Mouse (Mus musculus) cerebellum, adult (tissue): Measurements from ENCODE around the gene Ciita.

Source experiments
- ATAC-seq: cut with Nextera tagmentation; 2 replicates; pipeline ENCODE4 v1.9.2; 2017; ENCODE audit warnings: mild to moderate bottlenecking, moderate library complexity, mixed read lengths; ENCODE audit not compliant: insufficient number of reproducible peaks, low FRiP score, low TSS enrichment

Gene Ciita

GRCm38 (mm10) chr16:10510477-10511133 is 30.7 kb downstream of the Ciita start:
- peak; percentile 78 for ATAC-seq

GRCm38 (mm10) chr16:10511134-10511520 is 31.3 kb downstream of the Ciita start:
- peak; percentile 61 for ATAC-seq

- no peak for ATAC-seq
These were observed 36.2 kb downstream of the Ciita start for GRCm38 (mm10) chr16:10515953-10516572.

- no peak for ATAC-seq
These were observed 38.2 kb downstream of the Ciita start for GRCm38 (mm10) chr16:10518030-10518429.

- ATAC-seq: no peak
These were observed 41.2 kb downstream of the Ciita start for GRCm38 (mm10) chr16:10520908-10521614.

GRCm38 (mm10) chr16:10522811-10523210 is 43.0 kb downstream of the Ciita start:
- no peak for ATAC-seq

- no peak for ATAC-seq
These were observed 43.8 kb downstream of the Ciita start for GRCm38 (mm10) chr16:10523650-10524049.

- ATAC-seq: no peak
These were observed 45.2 kb downstream of the Ciita start for GRCm38 (mm10) chr16:10524866-10525609.

GRCm38 (mm10) chr16:10525610-10525980 is 45.7 kb downstream of the Ciita start:
- ATAC-seq: no peak

- peak; percentile 56 for ATAC-seq
These were observed 47.3 kb downstream of the Ciita start for GRCm38 (mm10) chr16:10527046-10527644.

GRCm38 (mm10) chr16:10528382-10528781 is 48.5 kb downstream of the Ciita start:
- ATAC-seq: no peak

- no peak for ATAC-seq
These were observed 50.3 kb downstream of the Ciita start for GRCm38 (mm10) chr16:10530179-10530578.

GRCm38 (mm10) chr16:10533781-10534180 is 53.9 kb downstream of the Ciita start:
- ATAC-seq: no peak

GRCm38 (mm10) chr16:10534567-10534966 is 54.7 kb downstream of the Ciita start:
- ATAC-seq: no peak

- ATAC-seq: no peak
These were observed 56.5 kb downstream of the Ciita start for GRCm38 (mm10) chr16:10536323-10536722.

- ATAC-seq: no peak
These were observed 57.1 kb downstream of the Ciita start for GRCm38 (mm10) chr16:10536961-10537360.

GRCm38 (mm10) chr16:10540763-10541597 is 61.1 kb downstream of the Ciita start:
- no peak for ATAC-seq

GRCm38 (mm10) chr16:10541598-10541930 is 61.7 kb downstream of the Ciita start:
- ATAC-seq: no peak

GRCm38 (mm10) chr16:10542266-10542665 is 62.4 kb downstream of the Ciita start:
- ATAC-seq: no peak
